Mouse (Mus musculus): Measurements from ENCODE around the gene Rab3ip. TPM values are rescaled to one million over a fixed set of nuclear protein-coding genes. Genes with fewer than 3 reads are reported as not detected.

The Rab3ip gene
- polyA plus RNA-seq, 1 experiment from 2014 or later = 31.1 TPM

DNA sequence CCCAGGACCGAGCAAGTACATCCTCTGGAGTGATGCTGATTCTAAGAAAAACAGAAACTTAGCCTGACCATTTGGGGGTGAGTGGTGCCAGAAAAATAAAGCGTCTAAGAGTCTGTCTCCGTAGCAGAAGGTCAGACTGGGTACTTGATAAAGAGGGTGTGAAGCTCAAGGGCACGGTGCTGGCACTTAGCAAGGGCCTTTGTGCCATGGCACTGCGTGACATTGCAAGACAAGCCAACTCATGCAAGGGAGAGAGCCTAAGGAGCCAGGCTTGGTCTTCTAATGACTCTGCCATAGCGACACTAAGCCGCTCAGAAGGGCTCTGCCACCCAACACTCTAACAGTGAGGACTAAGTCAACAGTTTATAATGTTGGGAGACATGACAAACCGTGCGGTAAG, 28.3 kb upstream of the Rab3ip start:
- 61% methylated on average over 9 of the region's 9 CpGs for WGBS
- no peak for ATAC-seq (ENCODE audit: borderline replicate concordance, extremely low read depth, low FRiP score, low TSS enrichment)
- H3K27me3 ChIP-seq = no peaks in the 10 kb centered on the region
- no peaks in the 10 kb centered on the region for H3K9me3 ChIP-seq
- no peak overlapping the region for H3K4me3 ChIP-seq
- no peak overlapping the region for H3K4me2 ChIP-seq
- no peak overlapping the region for H3K27ac ChIP-seq
- no peaks in the 10 kb centered on the region for H3K36me3 ChIP-seq
- H3K9ac ChIP-seq = no peak overlapping the region
- no peaks in the 10 kb centered on the region for H3K4me1 ChIP-seq

DNA sequence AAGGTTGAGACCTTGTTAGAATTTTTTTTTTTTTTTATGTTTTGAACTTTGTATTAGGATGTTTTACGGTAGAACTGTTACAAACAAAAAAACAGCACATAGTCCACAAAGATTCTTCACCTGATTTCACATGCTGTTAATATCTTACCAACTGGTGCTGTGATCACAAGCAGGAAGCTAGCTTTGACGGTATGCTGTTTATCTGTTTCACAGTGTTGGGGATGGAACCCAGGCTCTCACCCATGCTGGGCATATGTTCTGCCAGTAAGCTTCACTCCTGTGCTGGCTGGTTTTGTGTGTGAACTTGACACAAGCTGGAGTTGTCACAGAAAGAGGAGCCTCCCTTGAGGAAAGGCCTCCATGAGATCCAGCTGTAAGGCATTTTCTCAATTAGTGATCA, 27.3 kb upstream of the Rab3ip start:
- Histone ChIP-seq H3K4me2 (no peak overlapping the region), H3K27ac (no peak overlapping the region), H3K27me3 (no peaks in the 10 kb centered on the region), H3K4me1 (no peaks in the 10 kb centered on the region), H3K9me3 (no peaks in the 10 kb centered on the region), H3K4me3 (no peak overlapping the region), H3K36me3 (no peaks in the 10 kb centered on the region), H3K9ac (no peak overlapping the region)
- WGBS = 67% methylated on average over 2 of the region's 2 CpGs
- ATAC-seq (ENCODE audit: borderline replicate concordance, extremely low read depth, low FRiP score, low TSS enrichment) = no peak

DNA sequence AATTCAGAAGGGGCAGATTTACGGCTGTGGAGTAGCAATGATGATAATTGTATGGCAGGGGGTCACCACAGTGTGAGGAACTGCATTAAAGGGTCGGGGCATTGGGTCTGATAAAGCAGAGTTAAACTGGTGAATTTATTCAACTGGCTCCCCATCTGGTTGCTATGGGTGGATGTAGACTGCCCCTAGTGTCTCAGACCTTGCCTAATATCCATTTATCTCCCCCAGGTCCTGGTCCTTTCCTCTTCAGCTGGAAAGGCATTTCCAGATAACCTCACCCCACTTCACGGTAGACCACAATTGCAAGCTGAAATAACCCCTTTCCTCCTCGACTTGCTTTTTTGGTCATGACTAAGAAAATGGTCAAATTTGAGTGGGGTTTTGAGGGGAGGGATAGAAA, 26.9 kb upstream of the Rab3ip start:
- no peaks in the 10 kb centered on the region for H3K9me3 ChIP-seq
- no peak overlapping the region for H3K4me3 ChIP-seq
- H3K27me3 ChIP-seq = no peaks in the 10 kb centered on the region
- 37% methylated on average over 4 of the region's 4 CpGs for WGBS
- no peak overlapping the region for H3K27ac ChIP-seq
- H3K9ac ChIP-seq = no peak overlapping the region
- no peaks in the 10 kb centered on the region for H3K4me1 ChIP-seq
- no peak for ATAC-seq (ENCODE audit: borderline replicate concordance, extremely low read depth, low FRiP score, low TSS enrichment)
- no peak overlapping the region for H3K4me2 ChIP-seq
- H3K36me3 ChIP-seq = no peaks in the 10 kb centered on the region

DNA sequence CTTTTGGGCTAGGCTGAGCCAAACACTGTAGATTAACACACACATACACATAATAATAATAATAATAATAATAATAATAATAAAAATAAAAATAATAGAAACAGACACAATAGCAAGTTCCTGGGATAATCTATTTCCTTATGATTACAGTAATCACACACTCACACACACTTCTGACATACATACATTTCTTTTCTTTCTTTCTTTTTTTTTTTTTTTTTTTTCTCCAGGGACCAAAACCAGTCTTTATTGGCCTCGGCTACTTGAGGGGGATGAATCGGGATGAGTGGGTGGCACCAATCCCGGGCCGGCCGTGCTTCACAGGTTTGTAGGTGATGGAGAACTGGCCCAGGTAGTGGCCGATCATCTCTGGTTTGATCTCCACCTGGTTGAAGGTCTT, 21.9 kb upstream of the Rab3ip start, which contains the start of gene Gm10271:
Gene Gm10271 (minus strand): TSS at position 101 of the 400 bp plus-strand sequence.
- no peak for ATAC-seq (ENCODE audit: borderline replicate concordance, extremely low read depth, low FRiP score, low TSS enrichment)
- WGBS = 97% methylated on average over 6 of the region's 6 CpGs
- no peaks in the 10 kb centered on the region for H3K36me3 ChIP-seq

DNA sequence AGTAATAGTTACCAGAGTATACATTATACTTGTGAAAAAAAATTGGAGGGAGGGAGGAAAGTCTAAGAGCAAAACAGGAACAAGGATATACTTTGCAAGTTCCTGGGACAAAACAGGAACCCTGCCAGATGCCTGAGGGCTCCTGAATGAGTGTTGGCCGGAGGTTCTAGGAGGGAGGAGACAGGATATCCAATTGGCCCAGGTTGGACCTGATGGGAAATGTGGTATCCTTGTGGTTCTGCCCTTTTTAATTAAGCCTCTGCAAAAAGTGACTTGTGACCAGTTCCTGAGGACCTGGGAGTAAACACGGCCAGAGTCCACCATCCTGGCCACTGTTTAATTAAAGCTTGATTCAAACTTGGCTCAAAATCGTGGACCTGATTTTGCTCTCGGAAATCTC, 18.2 kb upstream of the Rab3ip start:
- H3K36me3 ChIP-seq = no peaks in the 10 kb centered on the region
- no peaks in the 10 kb centered on the region for H3K9me3 ChIP-seq
- 72% methylated on average over 4 of the region's 4 CpGs for WGBS
- peaks cover 6% of the 10 kb centered on the region for H3K4me1 ChIP-seq
- no peak overlapping the region for H3K4me2 ChIP-seq
- H3K27me3 ChIP-seq = no peaks in the 10 kb centered on the region
- ATAC-seq (ENCODE audit: borderline replicate concordance, extremely low read depth, low FRiP score, low TSS enrichment) = no peak
- no peak overlapping the region for H3K4me3 ChIP-seq
- H3K9ac ChIP-seq = no peak overlapping the region
- no peak overlapping the region for H3K27ac ChIP-seq

More for the DNA sequence above, 21.9 kb upstream of the Rab3ip start, which contains the start of gene Gm10271:
- Histone ChIP-seq H3K9me3 (no peaks in the 10 kb centered on the region), H3K4me1 (no peaks in the 10 kb centered on the region), H3K9ac (no peak within 1 kb of the TSS), H3K27ac (no peak within 1 kb of the TSS), H3K4me3 (no peak within 1 kb of the TSS), H3K4me2 (no peak within 1 kb of the TSS), H3K27me3 (no peaks in the 10 kb centered on the region)

DNA sequence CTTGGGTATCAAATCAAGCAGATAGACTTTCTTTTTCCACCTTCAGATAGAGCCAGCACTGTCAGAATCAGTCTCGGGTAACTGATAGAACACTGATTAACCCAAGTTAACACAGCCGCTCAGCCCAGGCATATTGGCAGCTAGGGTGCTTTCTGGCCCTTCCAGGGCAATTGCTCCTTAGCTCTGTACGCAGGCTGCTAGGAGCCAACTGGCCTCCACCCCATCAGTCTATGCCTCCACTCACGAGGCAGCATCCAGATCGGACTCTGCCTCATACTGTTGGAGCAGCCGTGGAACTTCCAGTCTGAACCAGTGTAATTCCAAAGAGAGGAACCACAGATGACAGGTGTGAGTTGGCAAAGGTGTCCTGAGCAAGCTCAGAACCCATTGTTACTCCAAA, 15.5 kb upstream of the Rab3ip start:
- peak overlapping the region; percentile 79 for H3K27ac ChIP-seq
- no peak for ATAC-seq (ENCODE audit: borderline replicate concordance, extremely low read depth, low FRiP score, low TSS enrichment)
- 51% methylated on average over 6 of the region's 6 CpGs for WGBS

DNA sequence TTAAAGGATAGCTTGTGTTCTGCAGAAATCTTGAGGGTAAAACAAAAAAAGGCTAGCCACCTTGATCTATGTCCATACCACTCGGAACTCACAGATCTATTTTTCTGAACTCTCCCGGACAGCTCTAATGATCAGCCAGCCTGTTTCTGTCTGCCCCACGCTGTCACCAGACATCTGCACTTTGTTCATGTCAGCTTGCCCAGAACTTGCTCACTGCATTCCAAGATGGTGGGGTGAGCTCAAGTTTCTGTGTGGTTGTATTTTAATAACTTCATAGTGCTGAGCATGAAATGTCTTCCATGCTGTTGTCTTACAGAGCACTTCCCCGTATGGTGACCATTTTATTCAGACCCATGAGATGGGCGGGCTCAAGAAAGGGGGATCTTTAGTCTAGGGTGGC, 14.7 kb upstream of the Rab3ip start:
- Histone ChIP-seq H3K36me3 (no peaks in the 10 kb centered on the region), H3K4me1 (peaks cover 6% of the 10 kb centered on the region), H3K27me3 (no peaks in the 10 kb centered on the region), H3K4me3 (no peak overlapping the region), H3K9ac (no peak overlapping the region), H3K4me2 (no peak overlapping the region), H3K9me3 (no peaks in the 10 kb centered on the region), H3K27ac (peak overlapping the region; percentile 79)
- ATAC-seq (ENCODE audit: borderline replicate concordance, extremely low read depth, low FRiP score, low TSS enrichment) = peak; percentile 93
- 33% methylated on average over 5 of the region's 5 CpGs for WGBS

More for the DNA sequence above, 15.5 kb upstream of the Rab3ip start:
- no peaks in the 10 kb centered on the region for H3K27me3 ChIP-seq
- H3K4me1 ChIP-seq = peaks cover 6% of the 10 kb centered on the region
- H3K9me3 ChIP-seq = no peaks in the 10 kb centered on the region
- H3K4me2 ChIP-seq = no peak overlapping the region
- no peak overlapping the region for H3K4me3 ChIP-seq
- H3K36me3 ChIP-seq = no peaks in the 10 kb centered on the region
- H3K9ac ChIP-seq = no peak overlapping the region

DNA sequence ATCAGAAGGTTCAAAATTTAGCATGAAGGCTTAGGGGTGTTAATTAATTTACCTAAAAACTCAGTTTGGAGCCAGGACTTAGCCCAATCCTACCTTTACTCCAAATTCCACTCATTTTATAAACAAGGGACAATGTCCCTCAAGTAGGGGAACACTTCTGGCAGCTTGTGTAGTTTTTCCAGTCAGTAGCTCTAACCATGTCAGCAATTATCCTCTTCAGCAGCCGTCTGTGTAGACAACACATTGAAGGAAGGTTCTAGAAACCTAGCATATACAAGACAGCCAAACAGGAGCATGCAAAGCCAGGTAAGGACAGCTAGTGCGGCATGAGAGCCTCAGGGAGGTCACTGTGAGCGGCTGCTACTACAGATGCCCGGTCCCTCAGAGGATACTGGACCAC, 14.0 kb upstream of the Rab3ip start:
- H3K27ac ChIP-seq = peak overlapping the region; percentile 73

DNA sequence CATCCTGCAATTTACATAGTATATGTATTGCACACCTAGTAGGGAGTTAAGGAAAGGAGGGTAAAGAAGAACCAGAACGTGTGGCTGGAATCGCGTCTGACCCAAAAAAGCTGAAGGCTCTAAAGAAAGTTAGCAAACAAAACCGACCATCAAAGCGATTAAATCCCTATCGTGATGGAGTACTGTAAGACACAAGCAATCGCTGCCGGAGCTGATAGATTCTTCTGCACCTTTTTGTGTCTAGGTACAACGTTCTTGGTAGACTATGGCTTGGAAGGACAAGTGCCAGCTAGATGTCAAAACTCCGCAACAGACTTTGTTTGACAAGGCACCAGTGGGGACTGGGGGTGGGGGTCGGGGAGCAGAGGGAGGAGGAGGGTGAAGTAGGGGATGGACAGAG, 13.5 kb upstream of the Rab3ip start:
- 45% methylated on average over 11 of the region's 11 CpGs for WGBS
- Histone ChIP-seq H3K9ac (no peak overlapping the region), H3K27me3 (no peaks in the 10 kb centered on the region), H3K36me3 (no peaks in the 10 kb centered on the region), H3K9me3 (no peaks in the 10 kb centered on the region), H3K4me3 (peak overlapping the region; percentile 20), H3K27ac (no peak overlapping the region), H3K4me2 (peak overlapping the region; percentile 28), H3K4me1 (peaks cover 6% of the 10 kb centered on the region)
- no peak for ATAC-seq (ENCODE audit: borderline replicate concordance, extremely low read depth, low FRiP score, low TSS enrichment)

More for the DNA sequence above, 14.0 kb upstream of the Rab3ip start:
- Histone ChIP-seq H3K9ac (no peak overlapping the region), H3K4me2 (no peak overlapping the region), H3K27me3 (no peaks in the 10 kb centered on the region), H3K36me3 (no peaks in the 10 kb centered on the region), H3K4me3 (no peak overlapping the region), H3K9me3 (no peaks in the 10 kb centered on the region), H3K4me1 (peaks cover 6% of the 10 kb centered on the region)
- no peak for ATAC-seq (ENCODE audit: borderline replicate concordance, extremely low read depth, low FRiP score, low TSS enrichment)
- 61% methylated on average over 4 of the region's 4 CpGs for WGBS

DNA sequence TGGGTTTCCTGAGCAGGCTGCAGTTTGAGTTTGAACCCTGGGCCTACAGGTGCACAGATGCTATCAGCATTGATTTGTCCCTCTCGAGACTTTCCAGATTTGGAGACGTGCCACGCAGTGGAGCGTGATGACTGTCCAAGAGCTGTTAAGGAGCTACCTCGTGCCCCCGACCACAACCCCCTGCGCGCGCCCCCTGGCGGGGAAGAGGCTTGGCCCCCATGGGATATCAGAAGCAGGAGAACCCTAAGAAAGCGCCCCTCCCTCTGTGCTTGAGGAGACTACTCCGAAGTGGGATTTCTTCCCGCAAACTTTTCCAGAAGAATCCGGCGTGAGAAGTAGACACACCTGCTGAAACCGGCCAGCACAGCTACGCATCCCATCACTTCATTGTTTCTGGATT, 12.2 kb upstream of the Rab3ip start:
- 49% methylated on average over 17 of the region's 17 CpGs for WGBS
- H3K9ac ChIP-seq = no peak overlapping the region
- no peaks in the 10 kb centered on the region for H3K36me3 ChIP-seq
- H3K4me1 ChIP-seq = peaks cover 6% of the 10 kb centered on the region
- H3K27ac ChIP-seq = no peak overlapping the region
- ATAC-seq (ENCODE audit: borderline replicate concordance, extremely low read depth, low FRiP score, low TSS enrichment) = no peak
- no peak overlapping the region for H3K4me3 ChIP-seq
- no peaks in the 10 kb centered on the region for H3K9me3 ChIP-seq
- no peaks in the 10 kb centered on the region for H3K27me3 ChIP-seq
- peak overlapping the region; percentile 28; the same call in 1 of the 2 replicates for H3K4me2 ChIP-seq

DNA sequence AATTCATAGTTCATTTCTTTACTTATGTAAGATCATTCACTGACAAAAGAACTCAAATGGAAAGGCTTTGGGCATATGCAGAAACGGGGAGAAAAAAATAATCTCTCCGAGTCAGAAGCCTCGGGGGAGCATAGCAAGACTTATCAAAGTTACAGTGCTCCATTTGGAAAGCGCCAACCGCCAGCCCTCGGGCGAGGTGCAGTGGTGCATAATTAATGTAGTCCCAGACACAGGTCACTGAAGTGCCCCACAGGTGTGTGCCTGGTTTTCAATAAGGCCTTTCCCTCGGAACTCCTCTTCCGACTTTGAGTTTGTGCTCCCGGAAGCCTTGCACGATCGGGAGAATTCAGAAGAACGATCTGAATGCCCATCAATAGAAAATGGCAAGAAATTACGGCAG, 11.6 kb upstream of the Rab3ip start:
- Histone ChIP-seq H3K4me1 (peaks cover 6% of the 10 kb centered on the region), H3K36me3 (no peaks in the 10 kb centered on the region), H3K27ac (no peak overlapping the region), H3K9me3 (no peaks in the 10 kb centered on the region), H3K4me3 (no peak overlapping the region), H3K9ac (no peak overlapping the region), H3K27me3 (no peaks in the 10 kb centered on the region), H3K4me2 (no peak overlapping the region)
- ATAC-seq (ENCODE audit: borderline replicate concordance, extremely low read depth, low FRiP score, low TSS enrichment) = no peak
- 81% methylated on average over 14 of the region's 14 CpGs for WGBS

DNA sequence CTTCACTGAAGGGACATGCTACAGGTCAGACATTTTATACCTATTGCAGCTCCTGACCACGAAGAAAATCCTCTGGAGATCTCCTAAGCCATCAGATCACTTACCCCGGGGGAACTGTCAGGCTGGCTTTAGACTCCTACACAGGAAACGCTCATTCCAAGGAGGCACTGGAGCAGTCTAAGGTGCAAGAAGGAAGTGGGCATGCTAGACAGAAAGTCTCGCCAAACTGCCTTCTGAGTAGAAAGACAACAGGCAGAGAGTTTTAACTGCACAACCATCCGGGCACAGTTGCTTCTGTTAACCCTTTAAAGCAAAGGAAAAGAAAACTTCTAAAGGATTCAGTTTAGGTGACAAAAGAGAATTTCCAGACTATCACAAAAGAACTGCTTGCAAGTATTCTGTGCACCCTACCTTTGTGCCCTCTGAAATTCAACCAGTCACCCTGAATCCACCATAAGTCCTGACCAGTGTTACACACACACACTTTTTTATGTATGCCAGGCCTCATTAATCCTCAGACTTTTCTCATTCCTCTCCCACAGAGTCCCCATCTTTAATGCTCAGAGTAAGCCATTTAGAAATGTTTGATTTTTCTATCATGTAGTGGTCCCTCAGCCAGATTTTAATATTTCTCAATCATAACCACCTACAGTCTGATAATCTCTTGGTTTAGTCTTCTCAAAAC, 7.4 kb upstream of the Rab3ip start:
- no peak overlapping the region for H3K9ac ChIP-seq
- no peaks in the 10 kb centered on the region for H3K9me3 ChIP-seq
- H3K4me1 ChIP-seq = no peaks in the 10 kb centered on the region
- no peaks in the 10 kb centered on the region for H3K36me3 ChIP-seq
- no peak for ATAC-seq (ENCODE audit: borderline replicate concordance, extremely low read depth, low FRiP score, low TSS enrichment)
- H3K27me3 ChIP-seq = no peaks in the 10 kb centered on the region
- H3K27ac ChIP-seq = no peak overlapping the region
- H3K4me2 ChIP-seq = no peak overlapping the region
- H3K4me3 ChIP-seq = no peak overlapping the region
- WGBS = 37% methylated on average over 5 of the region's 5 CpGs
